Mouse (Mus musculus) T-helper 1 cell (primary cell): Measurements from ENCODE around the gene Tnni1.

Experiments
- in situ Hi-C: fragments of 300-600 bp; cut with MboI, MseI; formaldehyde crosslinking; loops from one replicate; pipeline ENCODE4 v1.15.1; 2025; ENCODE audit warnings: high pct_unique_total_duplicates

Tnni1 gene

DNA sequence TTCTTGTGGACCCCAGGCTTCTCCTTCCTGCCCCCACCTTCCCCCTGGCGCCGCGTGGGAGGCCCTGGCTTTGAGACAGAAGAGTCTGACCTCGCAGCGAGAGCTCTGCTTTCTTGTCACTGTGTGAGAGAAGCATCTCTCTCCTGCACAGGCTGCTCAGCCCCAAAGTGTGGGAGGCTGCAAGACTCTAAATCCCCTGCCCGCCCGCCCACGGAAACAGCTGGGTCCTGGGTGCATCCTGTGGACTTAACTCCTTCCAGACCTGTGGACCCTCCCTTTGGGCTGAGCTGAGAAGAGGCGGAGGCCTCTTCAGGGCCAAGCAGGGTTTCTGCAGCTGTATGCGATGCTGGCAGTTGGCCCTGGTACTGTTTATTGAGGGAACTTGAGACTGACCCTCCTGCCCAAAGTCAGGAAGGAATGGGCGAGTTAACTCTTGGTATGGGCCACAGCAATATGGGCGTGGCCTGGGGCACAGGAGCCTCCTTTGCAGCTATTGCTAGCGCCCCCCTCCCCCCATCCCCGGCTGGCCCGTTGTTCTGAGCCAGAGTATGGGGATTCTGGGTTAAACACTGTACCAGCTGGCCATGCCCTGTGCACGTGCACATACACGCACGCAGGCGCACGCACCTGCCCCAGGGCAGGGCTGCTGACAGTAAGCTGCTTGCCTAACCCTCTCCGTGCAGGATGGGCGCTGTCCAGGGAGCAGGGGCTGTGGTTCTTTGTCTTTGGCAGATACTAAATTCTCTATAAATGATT lies at the start of gene Tnni1:
Gene Tnni1, plus strand, starts transcription at position 655 of the 756 bp plus-strand sequence.
- in situ Hi-C loops = no loop called here

- in situ Hi-C loops = loop anchor here (10.0 kb wide), 1 partner anchor 1235 kb away; the partner anchor contains the start of gene Rabif
These were observed 49.4 kb upstream of the Tnni1 start for GRCm38 (mm10) chr1:135729821-135730220.

DNA sequence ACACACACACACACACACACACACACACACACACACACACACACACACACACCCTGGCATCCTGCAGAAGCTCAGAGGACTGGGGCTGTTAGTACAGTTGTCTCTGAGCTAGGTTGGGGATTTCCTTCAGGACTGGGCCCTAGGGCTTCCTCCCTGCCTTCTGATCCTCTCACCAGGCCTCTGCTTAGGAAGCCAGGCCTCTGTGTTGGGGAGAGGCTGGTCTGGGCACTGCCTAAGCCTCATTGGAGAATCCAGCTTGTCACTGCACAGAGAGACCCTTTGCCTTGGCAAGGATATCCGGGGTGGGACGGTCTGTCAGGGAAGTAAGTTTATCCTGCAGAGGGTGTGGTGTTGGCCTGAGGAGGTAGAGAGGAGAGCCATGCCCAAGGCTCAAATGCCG lies 48.9 kb upstream of the Tnni1 start:
- in situ Hi-C loops = loop anchor here (10.0 kb wide), 1 partner anchor 1235 kb away; the partner anchor contains the start of gene Rabif

GRCm38 (mm10) chr1:135731393-135731792 lies 47.8 kb upstream of the Tnni1 start:
- in situ Hi-C loops = loop anchor here (10.0 kb wide), 1 partner anchor 1237 kb away; the partner anchor contains the start of gene Rabif

- in situ Hi-C loops = loop anchor here (10.0 kb wide), 1 partner anchor 1237 kb away; the partner anchor contains the start of gene Rabif
These were observed 47.1 kb upstream of the Tnni1 start for GRCm38 (mm10) chr1:135731897-135732684.

DNA sequence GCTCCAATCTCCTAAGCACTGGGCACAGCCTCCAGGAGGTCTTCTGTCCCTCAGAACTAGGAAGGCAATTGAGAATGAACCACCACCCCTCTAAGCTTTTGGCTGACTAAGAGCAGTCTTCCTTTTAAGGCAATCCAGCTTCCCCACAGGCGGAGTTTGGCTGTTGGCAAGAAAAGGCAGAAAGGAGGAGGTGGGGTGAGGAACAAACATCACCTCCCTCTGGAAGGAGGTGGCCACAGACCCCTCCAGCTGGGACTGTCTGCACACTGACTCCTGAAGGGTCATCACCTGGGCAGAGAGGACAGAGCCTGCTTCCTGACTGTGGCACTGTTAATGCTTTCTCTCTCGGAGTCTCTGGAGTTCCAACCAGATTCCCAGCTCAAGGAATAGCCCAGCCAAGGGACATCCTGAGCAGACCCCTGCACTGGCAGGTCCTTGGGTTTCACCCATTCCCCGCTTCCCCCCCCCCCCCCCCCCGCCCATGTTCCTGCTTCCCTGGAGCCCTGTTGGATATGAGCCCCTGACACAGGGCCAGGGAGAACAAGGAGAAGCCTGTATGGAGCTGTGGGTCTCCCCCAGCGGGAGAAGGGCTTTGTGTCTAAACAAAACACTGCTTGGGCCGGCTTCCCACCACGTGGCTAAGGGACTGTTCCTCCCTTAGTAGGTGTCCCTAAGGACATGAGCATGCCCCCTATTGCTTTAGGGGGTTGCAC lies 44.9 kb upstream of the Tnni1 start:
- in situ Hi-C loops = loop anchor here (10.0 kb wide), 1 partner anchor 1240 kb away; the partner anchor contains the start of gene Rabif

DNA sequence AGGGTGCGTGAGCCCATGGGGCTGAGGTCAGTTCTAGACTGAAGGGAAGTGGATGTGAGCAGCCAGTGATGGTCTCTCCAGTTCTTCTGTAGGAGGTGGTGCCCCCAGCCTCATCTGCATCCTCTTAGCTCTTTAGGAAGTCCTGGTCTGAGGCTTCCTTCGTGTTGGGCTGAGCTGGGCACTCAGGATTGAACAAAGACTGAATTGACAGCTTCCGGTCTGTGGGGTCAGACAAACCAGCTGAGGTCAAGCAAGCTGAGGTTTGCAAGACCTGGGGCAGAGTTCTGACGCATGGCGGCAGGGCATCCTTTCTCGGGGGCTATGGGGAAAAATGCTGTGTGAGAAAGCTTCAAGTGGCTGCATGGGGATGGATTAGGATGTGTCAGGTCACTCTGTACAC lies 43.8 kb upstream of the Tnni1 start:
- in situ Hi-C loops = loop anchor here (10.0 kb wide), 1 partner anchor 1241 kb away; the partner anchor contains the start of gene Rabif

- in situ Hi-C loops = no loop called here
These were observed 34.2 kb upstream of the Tnni1 start for GRCm38 (mm10) chr1:135744987-135745386.

GRCm38 (mm10) chr1:135746248-135746647 lies 33.0 kb upstream of the Tnni1 start:
- in situ Hi-C loops = no loop called here

GRCm38 (mm10) chr1:135752737-135753348 lies 26.4 kb upstream of the Tnni1 start:
- in situ Hi-C loops = loop anchor here (5.0 kb wide), 2 partner anchors 34 to 36 kb away; no protein-coding TSS in a partner anchor

DNA sequence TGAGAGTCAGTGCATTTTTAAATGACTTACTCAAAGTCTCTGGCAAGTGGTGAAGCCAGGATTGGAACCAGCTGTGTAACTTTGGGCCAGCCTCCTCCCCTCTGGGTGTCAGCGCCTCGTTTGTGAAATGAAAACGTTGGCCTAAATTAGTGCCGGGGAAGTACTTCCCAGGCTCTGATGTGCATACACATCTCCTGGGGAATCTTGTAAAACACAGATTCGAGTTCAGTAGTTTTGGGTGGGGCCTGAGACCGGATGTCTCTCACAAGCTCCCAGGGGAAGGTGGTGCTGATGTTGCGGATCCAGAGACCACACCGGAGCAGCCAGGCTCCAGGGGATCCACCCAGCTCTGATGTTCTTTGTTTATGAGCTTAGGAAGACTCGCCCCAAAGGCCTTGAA lies 23.9 kb upstream of the Tnni1 start:
- in situ Hi-C loops = no loop called here

DNA sequence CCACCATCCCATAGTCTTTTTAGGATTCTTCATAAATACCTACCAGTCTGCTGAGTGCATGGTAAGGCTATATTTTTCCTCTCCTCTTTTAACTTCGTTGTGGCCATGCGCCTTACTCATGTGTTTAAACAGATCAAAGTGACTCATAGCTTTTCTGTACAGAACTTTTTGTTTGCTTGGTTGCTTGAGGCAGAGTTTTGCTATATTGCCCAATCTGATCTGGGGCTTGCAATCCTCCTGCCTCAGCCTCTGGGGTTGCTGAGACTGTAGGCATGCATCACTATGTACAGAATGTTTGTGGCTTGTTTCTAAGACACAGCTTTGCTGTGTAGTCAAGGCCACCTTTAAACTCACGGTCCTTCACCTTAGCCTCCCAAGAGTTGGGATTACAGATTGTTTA lies 23.3 kb upstream of the Tnni1 start:
- in situ Hi-C loops = no loop called here

DNA sequence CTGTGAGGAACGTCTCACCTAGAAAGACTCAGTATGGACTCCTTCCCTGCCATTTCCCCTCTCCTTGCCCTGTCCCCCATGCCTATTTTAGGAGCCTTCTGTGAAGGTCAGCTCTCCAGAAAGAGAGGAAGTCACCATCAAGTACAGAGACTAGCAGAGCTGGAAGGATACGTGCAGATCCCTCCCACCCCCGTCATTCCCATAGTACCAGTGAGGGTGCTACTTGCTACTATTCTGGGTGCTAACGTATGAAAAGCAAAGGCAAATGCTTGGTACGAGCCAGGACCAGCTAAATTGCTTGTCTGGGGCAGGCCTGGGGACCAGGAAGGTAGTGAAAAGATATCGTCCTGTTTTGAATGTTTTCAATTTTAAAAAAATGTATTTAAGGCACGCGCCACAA lies 21.9 kb upstream of the Tnni1 start:
- in situ Hi-C loops = no loop called here

GRCm38 (mm10) chr1:135759685-135760084 lies 19.5 kb upstream of the Tnni1 start:
- in situ Hi-C loops = no loop called here

DNA sequence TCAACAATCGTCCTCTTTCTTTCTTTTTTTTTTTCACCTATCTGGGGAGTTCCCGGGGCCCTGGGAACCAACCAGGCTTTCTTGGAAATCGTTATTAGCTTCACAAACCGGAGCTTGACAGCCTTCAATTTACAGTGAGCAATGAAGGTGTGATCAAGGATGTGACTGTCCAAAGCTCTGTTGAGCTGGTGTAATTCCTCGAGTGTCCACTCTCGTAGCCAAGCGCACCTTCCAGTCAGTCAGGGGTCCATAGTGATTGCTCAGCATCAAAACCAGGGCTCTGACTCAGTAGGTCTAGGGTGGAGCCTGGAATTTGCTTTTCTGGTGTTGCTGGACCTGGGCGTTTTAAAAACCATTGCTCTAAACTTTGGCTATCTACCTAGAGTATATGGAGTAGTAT lies 19.0 kb upstream of the Tnni1 start:
- in situ Hi-C loops = no loop called here

- in situ Hi-C loops = no loop called here
These were observed 17.5 kb upstream of the Tnni1 start for GRCm38 (mm10) chr1:135761728-135762127.

DNA sequence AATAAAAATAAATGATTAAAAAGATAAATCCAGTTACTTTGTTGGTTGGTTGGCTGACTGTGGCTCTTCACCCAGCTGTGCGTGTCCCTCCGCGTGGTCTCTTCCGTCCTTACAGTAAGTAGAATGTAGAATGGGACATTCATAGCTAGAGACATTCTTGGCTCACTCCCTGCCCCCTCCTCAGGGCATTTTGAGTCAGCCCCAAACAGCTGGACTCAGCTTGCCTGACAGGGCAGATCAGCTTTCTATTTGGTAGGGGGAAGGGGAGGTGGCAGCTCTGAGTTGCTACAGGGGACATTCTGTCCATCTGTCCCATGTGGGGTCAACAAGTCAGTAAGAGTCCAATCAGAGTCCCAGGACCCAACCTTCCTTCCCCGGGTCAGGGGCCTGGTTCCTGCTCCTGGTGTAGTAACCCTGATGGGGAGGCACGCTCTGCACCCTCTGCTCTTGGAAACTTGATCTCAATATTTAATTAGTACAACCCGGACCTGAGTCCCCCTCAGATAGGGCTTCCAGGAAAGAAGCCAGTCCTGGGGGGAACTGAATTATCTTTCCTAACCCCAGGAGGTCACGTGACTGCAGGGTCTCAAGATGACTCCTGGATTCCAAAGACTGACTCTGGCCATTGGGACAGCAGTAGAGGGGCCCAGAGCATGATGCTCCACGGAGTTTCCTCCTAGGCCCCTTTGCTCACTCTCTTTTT lies 15.6 kb upstream of the Tnni1 start:
- in situ Hi-C loops = no loop called here

DNA sequence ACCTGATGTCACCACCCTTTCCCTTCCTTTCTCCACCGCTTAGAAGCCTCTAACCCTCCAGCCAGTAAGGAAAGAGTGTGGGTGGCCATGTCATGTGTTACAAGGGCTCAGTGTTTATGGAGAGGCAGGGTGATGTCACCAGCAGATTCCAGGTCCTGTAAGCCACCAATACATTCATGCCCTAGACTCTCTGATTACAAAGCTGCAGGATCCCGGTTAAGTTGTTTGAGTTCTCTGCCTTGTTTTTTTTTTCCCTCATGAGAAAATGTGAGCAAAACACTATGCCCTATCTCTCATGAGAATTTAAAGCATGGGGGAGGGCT lies 15.1 kb upstream of the Tnni1 start:
- in situ Hi-C loops = no loop called here

DNA sequence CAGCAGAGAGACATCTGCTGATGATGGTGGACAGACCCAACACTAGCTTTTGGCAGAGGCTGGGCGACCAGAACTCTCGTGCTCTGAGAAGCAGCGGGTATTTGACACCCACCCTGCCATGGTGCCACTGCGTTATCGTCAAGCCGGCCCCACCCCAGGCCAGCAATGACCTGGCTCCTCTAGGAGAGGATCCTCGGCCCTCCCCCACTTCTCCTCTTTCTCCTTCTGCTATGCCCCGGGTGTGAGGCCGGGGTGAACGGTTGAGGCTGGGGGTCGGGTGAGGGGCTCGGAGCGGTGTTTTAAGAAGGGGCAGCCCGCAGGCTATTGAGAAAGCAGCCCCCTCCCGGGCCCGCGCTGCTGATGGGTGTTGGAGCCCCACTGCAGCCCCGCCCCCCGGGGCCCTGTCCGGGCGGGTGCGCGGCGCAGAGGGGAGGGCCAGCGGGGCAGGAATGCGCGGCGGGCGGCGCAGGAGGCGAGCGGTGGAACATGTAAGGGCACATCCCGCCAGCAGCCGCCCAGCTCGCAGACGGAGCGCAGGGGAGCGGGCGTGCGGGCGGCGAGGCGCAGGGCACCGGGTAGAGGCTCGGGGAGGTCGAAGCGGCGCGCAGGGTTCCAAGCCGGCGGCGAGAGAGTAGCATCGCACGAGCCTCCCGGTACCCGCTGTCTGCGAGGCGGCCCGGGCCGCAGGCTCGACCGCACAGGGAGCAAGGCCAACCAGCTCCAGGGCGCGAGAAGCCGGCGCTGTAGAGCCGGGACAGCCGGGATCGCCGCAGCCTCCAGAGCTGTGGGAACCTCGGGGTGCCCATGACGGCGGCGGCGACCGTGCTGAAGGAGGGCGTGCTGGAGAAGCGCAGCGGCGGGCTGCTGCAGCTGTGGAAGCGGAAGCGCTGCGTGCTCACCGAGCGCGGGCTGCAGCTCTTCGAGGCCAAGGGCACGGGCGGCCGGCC lies 13.3 kb upstream of the Tnni1 start, which contains the start of gene Phlda3:
Gene Phlda3, plus strand, starts transcription at position 475 of the 947 bp plus-strand sequence.
- in situ Hi-C loops = no loop called here
